In the genomic region with DNA sequence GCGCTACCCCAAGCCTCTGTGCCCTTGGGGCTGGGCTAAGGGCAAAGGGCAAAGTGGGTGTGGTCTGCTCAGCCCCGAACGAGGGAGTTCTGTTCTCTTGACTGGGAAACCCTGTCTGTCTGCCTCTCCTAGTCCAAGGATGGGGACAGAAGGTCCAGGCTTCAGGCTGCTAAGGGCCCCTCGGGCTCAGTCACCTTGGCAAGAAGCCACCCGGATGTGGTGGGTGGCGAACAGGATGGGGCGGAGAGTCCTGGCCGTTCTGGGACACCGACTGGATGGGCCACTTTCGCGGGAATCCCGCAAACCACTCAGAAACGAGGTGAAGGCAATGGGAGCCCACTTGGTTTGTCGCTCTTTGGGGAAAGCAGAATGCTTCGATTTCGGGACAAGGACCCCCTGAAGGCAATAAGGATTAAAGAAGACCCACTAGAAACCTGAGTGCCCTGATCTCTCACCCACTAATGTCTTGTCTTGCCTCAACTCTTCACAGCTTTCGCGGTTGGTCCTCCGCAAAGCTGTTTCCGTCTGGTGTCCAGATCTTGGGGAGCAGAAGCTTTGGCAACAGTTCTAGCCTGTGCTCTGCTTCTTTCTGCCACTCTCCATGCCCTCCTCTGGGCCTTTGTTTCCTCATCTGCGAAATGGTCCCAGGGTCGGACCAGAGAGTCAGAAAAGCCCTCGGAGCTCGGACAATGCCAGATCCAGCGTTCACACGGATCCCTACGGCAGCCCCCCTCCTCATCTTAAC, we compare ENCODE assay signal across 8 mouse cellular contexts. TPM values are rescaled to one million over a fixed set of nuclear protein-coding genes. Genes with fewer than 3 reads are reported as not detected.
DNase-seq lines count a peak whose midpoint lies in the region; ATAC-seq and TF ChIP-seq lines count a peak whose summit lies in the region.

No protein-coding gene starts in this region.

- no peak for TF ChIP-seq CTCF in heart, postnatal 0 days (IDR thresholded peaks at IDR 0.05; ENCODE audit: low read depth)

- no peaks in the 10 kb centered on the region for H3K9me3 ChIP-seq in forebrain, embryonic 10.5 days
- H3K9me3 ChIP-seq in heart, postnatal 0 days (replicated peaks; ENCODE audit: control insufficient read depth, low read length), result no peaks in the 10 kb centered on the region
- no peaks in the 10 kb centered on the region for H3K9me3 ChIP-seq in stomach, embryonic 15.5 days

- no peak for ATAC-seq in cerebellum, adult (ENCODE audit: insufficient number of reproducible peaks, low FRiP score, low TSS enrichment)
- ATAC-seq in heart, postnatal 0 days (ENCODE audit: insufficient read depth, low read depth), result peak; percentile 56
- ATAC-seq in megakaryocyte, adult 5-6 weeks (ENCODE audit: poor library complexity, severe bottlenecking), result peak; percentile 29; the same call in 1 of the 2 replicates
- ATAC-seq in stomach, embryonic 15.5 days (ENCODE audit: insufficient read depth, low FRiP score, low read depth), result peak; percentile 15; the same call in 1 of the 2 replicates

- peak overlapping the region; percentile 99 for H3K4me2 ChIP-seq in heart, postnatal 0 days (ENCODE audit: low read depth, low read length)
- H3K4me2 ChIP-seq in stomach, embryonic 15.5 days, result peak overlapping the region; percentile 90

- TF ChIP-seq EP300 in heart, postnatal 0 days (IDR thresholded peaks at IDR 0.05; ENCODE audit: low read depth), result no peak

- peaks cover 39% of the 10 kb centered on the region for H3K27me3 ChIP-seq in forebrain, embryonic 10.5 days (ENCODE audit: poor library complexity, severe bottlenecking)
- peaks cover 34% of the 10 kb centered on the region for H3K27me3 ChIP-seq in heart, postnatal 0 days (ENCODE audit: control insufficient read depth, insufficient read depth, low read length)
- H3K27me3 ChIP-seq in stomach, embryonic 15.5 days (replicated peaks), result no peaks in the 10 kb centered on the region

- peak overlapping the region; percentile 59; the same call in 1 of the 2 replicates for H3K9ac ChIP-seq in heart, postnatal 0 days (replicated peaks; ENCODE audit: low read depth, low read length)
- peak overlapping the region; percentile 27; the same call in 1 of the 2 replicates for H3K9ac ChIP-seq in stomach, embryonic 15.5 days

- peaks cover 68% of the 10 kb centered on the region for H3K4me1 ChIP-seq in forebrain, embryonic 10.5 days
- peaks cover 19% of the 10 kb centered on the region for H3K4me1 ChIP-seq in heart, postnatal 0 days (ENCODE audit: control insufficient read depth, insufficient read depth)
- H3K4me1 ChIP-seq in stomach, embryonic 15.5 days, result peaks cover 23% of the 10 kb centered on the region

- H3K4me3 ChIP-seq in forebrain, embryonic 10.5 days, result peak overlapping the region; percentile 79
- peak overlapping the region; percentile 64 for H3K4me3 ChIP-seq in heart, postnatal 0 days (ENCODE audit: low read depth, low read length)
- H3K4me3 ChIP-seq in stomach, embryonic 15.5 days (replicated peaks), result peak overlapping the region; percentile 87

- DNase-seq in cerebellum, adult 11 months, result peak; percentile 59
- DNase-seq in adrenal gland, postnatal 25 days, result peak; percentile 86
- DNase-seq in forebrain, embryonic 10.5 days (ENCODE audit: extremely low spot score, low spot score), result peak; percentile 43
- peak; percentile 45 for DNase-seq in heart, postnatal 0 days (ENCODE audit: low spot score)
- DNase-seq in kidney, postnatal 14 days, result peak; percentile 89

- no peaks in the 10 kb centered on the region for H3K36me3 ChIP-seq in forebrain, embryonic 10.5 days (replicated peaks)
- no peaks in the 10 kb centered on the region for H3K36me3 ChIP-seq in heart, postnatal 0 days (replicated peaks; ENCODE audit: control insufficient read depth, insufficient read depth, low read length)
- no peaks in the 10 kb centered on the region for H3K36me3 ChIP-seq in stomach, embryonic 15.5 days

- peak overlapping the region; percentile 97 for H3K27ac ChIP-seq in forebrain, embryonic 10.5 days
- peak overlapping the region; percentile 60 for H3K27ac ChIP-seq in heart, postnatal 0 days (ENCODE audit: low read depth)
- H3K27ac ChIP-seq in stomach, embryonic 15.5 days, result peak overlapping the region; percentile 97

- WGBS in forebrain, embryonic 10.5 days, result under 1% methylated on average over 27 of the region's 27 CpGs
- 2% methylated on average over 27 of the region's 27 CpGs for WGBS in heart, postnatal 0 days
- 2% methylated on average over 27 of the region's 27 CpGs for WGBS in stomach, embryonic 15.5 days

RNA-seq across cellular contexts. Expression of gene Nectin1, which starts 0.7 kb away (rescaled TPM):
- 23.6 and 25.7 TPM in 2 replicates for total RNA-seq in adrenal gland, postnatal 25 days (2021)
- 7.4 and 7.6 TPM in 2 replicates for polyA plus RNA-seq in forebrain, embryonic 10.5 days (2016; fragmentation: Nextera tagmentation; extraction: Ambion mirVana)
- 2.2 and 3.6 TPM in 2 replicates for total RNA-seq in heart, postnatal 0 days (2014; rRNA removed; ENCODE audit: low replicate concordance)
- polyA plus RNA-seq in heart, postnatal 0 days (2015; fragmentation: Nextera tagmentation; extraction: Ambion mirVana), result 0.67 and 0.82 TPM in 2 replicates
- 7.5 and 9.7 TPM in 2 replicates for total RNA-seq in megakaryocyte, adult 5-6 weeks (2015)
- 1.3 and 1.4 TPM in 2 replicates for total RNA-seq in megakaryocyte, adult 5-6 weeks (2017)
- 7.0 and 9.3 TPM in 2 replicates for polyA plus RNA-seq in stomach, embryonic 15.5 days (2015; fragmentation: Nextera tagmentation; extraction: Ambion mirVana)
